Mouse (Mus musculus): ENCODE results near the gene Rack1. TPM values are rescaled to one million over a fixed set of nuclear protein-coding genes. Genes with fewer than 3 reads are reported as not detected.

Gene Rack1
- total and polyA plus RNA-seq, 2 experiments from 2014 or later = 342 to 958 TPM

DNA sequence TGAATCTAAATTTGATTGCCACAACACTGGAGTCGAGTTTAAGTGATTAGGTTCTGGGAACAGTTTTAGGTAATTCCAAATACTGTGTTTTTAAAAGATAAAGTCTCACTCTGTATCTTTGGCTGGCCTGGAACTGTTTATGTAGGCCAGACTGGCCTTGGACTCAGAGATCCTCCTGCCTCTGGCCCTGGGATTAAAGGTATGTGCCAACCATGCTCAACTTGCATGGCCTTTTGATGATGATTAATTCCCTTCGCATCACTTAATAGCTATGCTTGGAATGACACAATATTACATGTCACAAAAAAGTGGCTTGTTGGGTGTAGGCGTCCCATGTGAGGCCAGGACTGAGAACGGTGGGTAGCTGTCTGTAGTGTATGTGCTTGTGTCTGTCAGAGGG, 52.1 kb downstream of the Rack1 start:
- DNase-seq (ENCODE audit: low spot score) = no peak
- H3K4me1 ChIP-seq (ENCODE audit: insufficient read depth, low read length) = peaks cover 7% of the 10 kb centered on the region
- H3K36me3 ChIP-seq (ENCODE audit: insufficient read depth, low read length) = no peaks in the 10 kb centered on the region
- peak overlapping the region; percentile 52; the same call in 1 of the 2 replicates for H3K4me3 ChIP-seq (ENCODE audit: low read length)
- ATAC-seq = no peak
- H3K27ac ChIP-seq = no peak overlapping the region
- 73% methylated on average over 4 of the region's 4 CpGs for WGBS
- H3K4me2 ChIP-seq (ENCODE audit: low read depth, low read length) = peak overlapping the region; percentile 80
- no peaks in the 10 kb centered on the region for H3K9me3 ChIP-seq (ENCODE audit: low read length)
- TF ChIP-seq CTCF (IDR thresholded peaks at IDR 0.05; ENCODE audit: low read depth) = no peak
- no peak overlapping the region for H3K9ac ChIP-seq (replicated peaks; ENCODE audit: low read length)
- H3K27me3 ChIP-seq (ENCODE audit: insufficient read depth, low read length) = no peaks in the 10 kb centered on the region

DNA sequence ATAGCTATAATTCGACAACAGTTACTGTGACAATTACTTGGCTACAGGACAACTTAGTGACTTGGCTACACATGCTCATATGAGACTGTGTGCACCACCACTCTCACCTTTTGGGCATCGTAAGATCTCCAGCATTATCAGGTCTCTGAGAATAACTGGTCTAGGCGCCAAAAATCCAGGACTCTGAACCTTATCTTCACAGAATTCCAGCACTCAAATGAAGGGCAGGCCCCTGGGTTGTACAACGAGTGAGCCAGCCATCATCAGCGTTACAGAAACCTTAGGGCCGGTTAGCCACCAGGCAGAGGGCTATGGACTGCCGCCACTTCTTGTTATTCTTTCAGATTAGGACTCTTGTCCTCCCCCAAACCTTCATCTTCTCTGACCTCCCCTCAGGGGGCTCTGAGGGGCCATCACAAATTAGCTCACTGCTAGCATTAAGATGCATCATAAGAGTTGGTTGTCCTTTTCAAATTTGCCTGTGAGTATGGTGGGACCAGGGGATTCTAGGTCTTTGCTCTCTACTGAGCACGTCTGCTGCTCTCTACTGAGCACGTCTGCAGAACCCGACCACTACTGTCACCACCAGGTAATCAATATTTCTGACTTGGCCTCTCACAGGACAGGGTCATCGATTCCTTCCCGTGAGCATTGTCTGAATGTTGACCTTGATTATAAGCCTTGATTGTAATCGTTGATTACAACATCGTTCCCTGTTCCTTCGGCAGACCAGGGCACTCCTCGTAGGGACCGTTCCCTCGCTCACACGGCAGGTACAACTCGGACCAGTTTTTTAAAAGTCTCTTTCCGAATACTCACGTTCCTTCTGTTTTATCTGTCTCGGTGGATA, 52.7 kb downstream of the Rack1 start:
- ATAC-seq (peak; percentile 16), DNase-seq (ENCODE audit: low spot score) (peak; percentile 10)
- peak overlapping the region; percentile 80 for H3K4me2 ChIP-seq (ENCODE audit: low read depth, low read length)
- H3K4me3 ChIP-seq (ENCODE audit: low read length) = peak overlapping the region; percentile 52
- H3K27ac ChIP-seq = peak overlapping the region; percentile 76
- peak overlapping the region; percentile 53 for H3K9ac ChIP-seq (replicated peaks; ENCODE audit: low read length)
- no peaks in the 10 kb centered on the region for H3K9me3 ChIP-seq (ENCODE audit: low read length)
- WGBS = 7% methylated on average over 23 of the region's 23 CpGs
- peaks cover 7% of the 10 kb centered on the region for H3K4me1 ChIP-seq (ENCODE audit: insufficient read depth, low read length)
- no peaks in the 10 kb centered on the region for H3K27me3 ChIP-seq (ENCODE audit: insufficient read depth, low read length)
- no peaks in the 10 kb centered on the region for H3K36me3 ChIP-seq (ENCODE audit: insufficient read depth, low read length)
- TF ChIP-seq CTCF (IDR thresholded peaks at IDR 0.05; ENCODE audit: low read depth) = no peak

DNA sequence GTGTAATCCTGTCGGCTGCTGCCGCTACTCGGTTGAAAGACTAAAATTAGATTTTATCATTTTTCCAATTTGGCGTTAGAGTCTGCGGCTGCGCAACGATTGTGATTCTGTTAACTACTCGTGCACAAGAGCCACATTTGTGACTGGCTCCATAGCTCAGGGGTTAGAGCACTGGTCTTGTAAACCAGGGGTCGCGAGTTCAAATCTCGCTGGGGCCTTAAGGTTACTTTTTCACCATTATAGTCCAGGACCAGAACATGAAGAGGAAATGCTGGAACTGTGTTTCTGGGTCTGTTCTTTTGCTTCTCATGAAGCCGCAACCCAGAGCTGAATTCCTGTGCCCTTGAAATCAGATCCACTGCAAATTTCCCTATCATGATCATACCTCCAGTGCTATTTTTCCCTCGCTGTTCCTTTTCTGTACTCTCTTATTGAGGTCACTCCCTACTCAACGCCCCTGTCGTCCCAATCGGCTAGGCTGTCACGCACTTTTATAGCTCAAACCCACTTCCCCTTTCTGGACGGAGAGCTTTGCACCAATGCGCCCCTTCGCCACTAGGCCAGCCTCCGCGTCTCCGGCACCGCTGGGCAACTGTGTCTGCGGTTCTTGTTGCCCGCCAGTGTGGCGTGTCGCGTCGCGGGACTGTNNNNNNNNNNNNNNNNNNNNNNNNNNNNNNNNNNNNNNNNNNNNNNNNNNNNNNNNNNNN, 53.5 kb downstream of the Rack1 start:
- under 1% methylated on average over 31 of the region's 31 CpGs for WGBS
- TF ChIP-seq CTCF (IDR thresholded peaks at IDR 0.05; ENCODE audit: low read depth) = peak; percentile 50; the same call in 1 of the 2 replicates
- H3K36me3 ChIP-seq (ENCODE audit: insufficient read depth, low read length) = no peaks in the 10 kb centered on the region

More for the DNA sequence above, 53.5 kb downstream of the Rack1 start:
- H3K4me3 ChIP-seq (ENCODE audit: low read length) = peak overlapping the region; percentile 52
- H3K4me1 ChIP-seq (ENCODE audit: insufficient read depth, low read length) = peaks cover 7% of the 10 kb centered on the region
- ATAC-seq (peak; percentile 60), DNase-seq (ENCODE audit: low spot score) (peak; percentile 89)
- H3K9ac ChIP-seq (replicated peaks; ENCODE audit: low read length) = peak overlapping the region; percentile 53
- peak overlapping the region; percentile 80 for H3K4me2 ChIP-seq (ENCODE audit: low read depth, low read length)
- H3K27ac ChIP-seq = peak overlapping the region; percentile 76
- H3K9me3 ChIP-seq (ENCODE audit: low read length) = no peaks in the 10 kb centered on the region
- no peaks in the 10 kb centered on the region for H3K27me3 ChIP-seq (ENCODE audit: insufficient read depth, low read length)

Other genes with a start within 250 kb of the Rack1 start
- 42.1 and 43.3 TPM in 2 replicates for gene Trim41, start 17.0 kb downstream of the Rack1 start, total RNA-seq (2014; rRNA removed)
- gene Trim41, start 17.0 kb downstream of the Rack1 start, polyA plus RNA-seq (2015; fragmentation: Nextera tagmentation; extraction: Ambion mirVana) = 5.5 and 7.1 TPM in 2 replicates
- 4.0 and 7.7 TPM in 2 replicates for gene Trim7, start 25.8 kb downstream of the Rack1 start, total RNA-seq (2014; rRNA removed)
- 3.7 TPM in 2 replicates for gene Trim7, start 25.8 kb downstream of the Rack1 start, polyA plus RNA-seq (2015; fragmentation: Nextera tagmentation; extraction: Ambion mirVana)
- 20.1 and 26.4 TPM in 2 replicates for gene Gm12184, start 26.3 kb downstream of the Rack1 start, total RNA-seq (2014; rRNA removed)
- gene Gm12184, start 26.3 kb downstream of the Rack1 start, polyA plus RNA-seq (2015; fragmentation: Nextera tagmentation; extraction: Ambion mirVana) = 5.7 and 6.0 TPM in 2 replicates
- gene Irgm1, start 71.4 kb downstream of the Rack1 start, total RNA-seq (2014; rRNA removed) = 5.8 and 6.0 TPM in 2 replicates
- gene Irgm1, start 71.4 kb downstream of the Rack1 start, polyA plus RNA-seq (2015; fragmentation: Nextera tagmentation; extraction: Ambion mirVana) = 6.3 and 8.2 TPM in 2 replicates
- 0.10 and 0.18 TPM in 2 replicates for gene Gm5431, start 101.9 kb downstream of the Rack1 start, total RNA-seq (2014; rRNA removed)
- 0.08 and 0.28 TPM in 2 replicates for gene Gm5431, start 101.9 kb downstream of the Rack1 start, polyA plus RNA-seq (2015; fragmentation: Nextera tagmentation; extraction: Ambion mirVana)
- gene Psme2b, start 145.9 kb downstream of the Rack1 start, total RNA-seq (2014; rRNA removed) = 0.32 and 0.37 TPM in 2 replicates
- gene Psme2b, start 145.9 kb downstream of the Rack1 start, polyA plus RNA-seq (2015; fragmentation: Nextera tagmentation; extraction: Ambion mirVana) = 1.4 and 1.7 TPM in 2 replicates
- gene Olfr56, start 178.6 kb downstream of the Rack1 start, total RNA-seq (2014; rRNA removed) = 0.16 TPM in 1 of 2 replicates, not detected in the other
- gene Olfr56, start 178.6 kb downstream of the Rack1 start, polyA plus RNA-seq (2015; fragmentation: Nextera tagmentation; extraction: Ambion mirVana) = 0.08 TPM in 1 of 2 replicates, not detected in the other
- gene 9930111J21Rik1, start 179.1 kb downstream of the Rack1 start, total RNA-seq (2014; rRNA removed) = 0.75 and 0.84 TPM in 2 replicates
- gene 9930111J21Rik1, start 179.1 kb downstream of the Rack1 start, polyA plus RNA-seq (2015; fragmentation: Nextera tagmentation; extraction: Ambion mirVana) = 0.20 and 0.40 TPM in 2 replicates
- gene Gm12185, start 191.9 kb downstream of the Rack1 start, total RNA-seq (2014; rRNA removed) = not detected in 2 replicates
- gene Gm12185, start 191.9 kb downstream of the Rack1 start, polyA plus RNA-seq (2015; fragmentation: Nextera tagmentation; extraction: Ambion mirVana) = 0.24 TPM in 1 of 2 replicates, not detected in the other
- not detected in 2 replicates for gene Tgtp1, start 193.8 kb downstream of the Rack1 start, total RNA-seq (2014; rRNA removed)
- 0.09 and 0.35 TPM in 2 replicates for gene Tgtp1, start 193.8 kb downstream of the Rack1 start, polyA plus RNA-seq (2015; fragmentation: Nextera tagmentation; extraction: Ambion mirVana)